Mouse (Mus musculus): ENCODE measurements around the gene Tmem233. TPM values are rescaled to one million over a fixed set of nuclear protein-coding genes. Genes with fewer than 3 reads are reported as not detected.

Gene Tmem233
- polyA plus RNA-seq, 1 experiment from 2014 or later: not detected

GRCm38 (mm10) chr5:116023821-116024284 is 59.2 kb downstream of the Tmem233 start:
- ATAC-seq (peak; percentile 68), DNase-seq (ENCODE audit: low spot score) (peak; percentile 74)
- Histone ChIP-seq H3K36me3 (ENCODE audit: control insufficient read depth, insufficient read depth, low read length) (peaks cover 34% of the 10 kb centered on the region), H3K4me2 (ENCODE audit: low read length) (peak overlapping the region; percentile 89), H3K4me1 (ENCODE audit: control insufficient read depth, insufficient read depth, low read length) (peaks cover 7% of the 10 kb centered on the region), H3K27ac (ENCODE audit: low read depth, low read length) (peak overlapping the region; percentile 81), H3K4me3 (ENCODE audit: low read depth, low read length) (peak overlapping the region; percentile 75), H3K9ac (ENCODE audit: low read length) (peak overlapping the region; percentile 79), H3K27me3 (replicated peaks; ENCODE audit: control insufficient read depth, insufficient read depth, low read length) (no peaks in the 10 kb centered on the region), H3K9me3 (replicated peaks; ENCODE audit: control insufficient read depth, low read length) (no peaks in the 10 kb centered on the region)
- whole genome bisulfite sequencing: under 1% methylated on average over 28 of the region's 28 CpGs

- DNase-seq (ENCODE audit: low spot score): peak; percentile 68
- Histone ChIP-seq H3K36me3 (ENCODE audit: control insufficient read depth, insufficient read depth, low read length) (peaks cover 40% of the 10 kb centered on the region), H3K9ac (ENCODE audit: low read length) (peak overlapping the region; percentile 79), H3K27ac (ENCODE audit: low read depth, low read length) (no peak overlapping the region), H3K4me1 (ENCODE audit: control insufficient read depth, insufficient read depth, low read length) (peaks cover 7% of the 10 kb centered on the region), H3K27me3 (replicated peaks; ENCODE audit: control insufficient read depth, insufficient read depth, low read length) (no peaks in the 10 kb centered on the region), H3K4me3 (ENCODE audit: low read depth, low read length) (peak overlapping the region; percentile 75), H3K4me2 (ENCODE audit: low read length) (peak overlapping the region; percentile 89), H3K9me3 (replicated peaks; ENCODE audit: control insufficient read depth, low read length) (no peaks in the 10 kb centered on the region)
- WGBS: 2% methylated on average over 8 of the region's 8 CpGs
- ATAC-seq: no peak
Measured at GRCm38 (mm10) chr5:116023251-116023661, 59.8 kb downstream of the Tmem233 start.

GRCm38 (mm10) chr5:116022658-116023200 is 60.3 kb downstream of the Tmem233 start:
- peak overlapping the region; percentile 89 for H3K4me2 ChIP-seq (ENCODE audit: low read length)
- H3K9ac ChIP-seq (ENCODE audit: low read length): no peak overlapping the region
- DNase-seq (ENCODE audit: low spot score) (no peak), ATAC-seq (no peak)
- peaks cover 7% of the 10 kb centered on the region for H3K4me1 ChIP-seq (ENCODE audit: control insufficient read depth, insufficient read depth, low read length)
- H3K9me3 ChIP-seq (replicated peaks; ENCODE audit: control insufficient read depth, low read length): no peaks in the 10 kb centered on the region
- H3K4me3 ChIP-seq (ENCODE audit: low read depth, low read length): peak overlapping the region; percentile 75; the same call in 1 of the 2 replicates
- 87% methylated on average over 7 of the region's 7 CpGs for WGBS
- no peaks in the 10 kb centered on the region for H3K27me3 ChIP-seq (replicated peaks; ENCODE audit: control insufficient read depth, insufficient read depth, low read length)
- H3K36me3 ChIP-seq (ENCODE audit: control insufficient read depth, insufficient read depth, low read length): peaks cover 46% of the 10 kb centered on the region
- no peak overlapping the region for H3K27ac ChIP-seq (ENCODE audit: low read depth, low read length)

- H3K27ac ChIP-seq (ENCODE audit: low read depth, low read length): no peak overlapping the region
- ATAC-seq (no peak), DNase-seq (ENCODE audit: low spot score) (no peak)
- H3K4me3 ChIP-seq (ENCODE audit: low read depth, low read length): no peak overlapping the region
- H3K4me2 ChIP-seq (ENCODE audit: low read length): no peak overlapping the region
- H3K9ac ChIP-seq (ENCODE audit: low read length): no peak overlapping the region
- H3K36me3 ChIP-seq (ENCODE audit: control insufficient read depth, insufficient read depth, low read length): peaks cover 52% of the 10 kb centered on the region
- H3K4me1 ChIP-seq (ENCODE audit: control insufficient read depth, insufficient read depth, low read length): peaks cover 7% of the 10 kb centered on the region
- no peaks in the 10 kb centered on the region for H3K9me3 ChIP-seq (replicated peaks; ENCODE audit: control insufficient read depth, low read length)
- WGBS: 95% methylated on average over 12 of the region's 12 CpGs
- H3K27me3 ChIP-seq (replicated peaks; ENCODE audit: control insufficient read depth, insufficient read depth, low read length): no peaks in the 10 kb centered on the region
Measured at GRCm38 (mm10) chr5:116022131-116022530, 60.9 kb downstream of the Tmem233 start.

- Histone ChIP-seq H3K9me3 (replicated peaks; ENCODE audit: control insufficient read depth, low read length) (no peaks in the 10 kb centered on the region), H3K36me3 (ENCODE audit: control insufficient read depth, insufficient read depth, low read length) (peaks cover 57% of the 10 kb centered on the region), H3K27ac (ENCODE audit: low read depth, low read length) (no peak overlapping the region), H3K27me3 (replicated peaks; ENCODE audit: control insufficient read depth, insufficient read depth, low read length) (no peaks in the 10 kb centered on the region), H3K4me2 (ENCODE audit: low read length) (no peak overlapping the region), H3K4me3 (ENCODE audit: low read depth, low read length) (no peak overlapping the region), H3K9ac (ENCODE audit: low read length) (no peak overlapping the region), H3K4me1 (ENCODE audit: control insufficient read depth, insufficient read depth, low read length) (peaks cover 7% of the 10 kb centered on the region)
- DNase-seq (ENCODE audit: low spot score) (no peak), ATAC-seq (no peak)
- whole genome bisulfite sequencing: 93% methylated on average over 14 of the region's 14 CpGs
Measured at GRCm38 (mm10) chr5:116021552-116021951, 61.5 kb downstream of the Tmem233 start.

GRCm38 (mm10) chr5:116019371-116019770 is 63.7 kb downstream of the Tmem233 start:
- no peaks in the 10 kb centered on the region for H3K27me3 ChIP-seq (replicated peaks; ENCODE audit: control insufficient read depth, insufficient read depth, low read length)
- peaks cover 79% of the 10 kb centered on the region for H3K36me3 ChIP-seq (ENCODE audit: control insufficient read depth, insufficient read depth, low read length)
- H3K4me2 ChIP-seq (ENCODE audit: low read length): no peak overlapping the region
- 92% methylated on average over 11 of the region's 11 CpGs for WGBS
- ATAC-seq (no peak), DNase-seq (ENCODE audit: low spot score) (no peak)
- no peak overlapping the region for H3K27ac ChIP-seq (ENCODE audit: low read depth, low read length)
- peaks cover 7% of the 10 kb centered on the region for H3K4me1 ChIP-seq (ENCODE audit: control insufficient read depth, insufficient read depth, low read length)
- no peak overlapping the region for H3K9ac ChIP-seq (ENCODE audit: low read length)
- no peak overlapping the region for H3K4me3 ChIP-seq (ENCODE audit: low read depth, low read length)
- no peaks in the 10 kb centered on the region for H3K9me3 ChIP-seq (replicated peaks; ENCODE audit: control insufficient read depth, low read length)

- WGBS: 85% methylated on average over 6 of the region's 6 CpGs
- peaks cover 85% of the 10 kb centered on the region for H3K36me3 ChIP-seq (ENCODE audit: control insufficient read depth, insufficient read depth, low read length)
- no peak for DNase-seq (ENCODE audit: low spot score)
Measured at GRCm38 (mm10) chr5:116018784-116019183, 64.3 kb downstream of the Tmem233 start.

GRCm38 (mm10) chr5:116018196-116018595 is 64.8 kb downstream of the Tmem233 start:
- no peaks in the 10 kb centered on the region for H3K9me3 ChIP-seq (replicated peaks; ENCODE audit: control insufficient read depth, low read length)
- H3K27ac ChIP-seq (ENCODE audit: low read depth, low read length): no peak overlapping the region
- H3K4me3 ChIP-seq (ENCODE audit: low read depth, low read length): no peak overlapping the region
- DNase-seq (ENCODE audit: low spot score) (no peak), ATAC-seq (no peak)
- H3K4me2 ChIP-seq (ENCODE audit: low read length): no peak overlapping the region
- 76% methylated on average over 9 of the region's 9 CpGs for WGBS
- peaks cover 90% of the 10 kb centered on the region for H3K36me3 ChIP-seq (ENCODE audit: control insufficient read depth, insufficient read depth, low read length)
- H3K27me3 ChIP-seq (replicated peaks; ENCODE audit: control insufficient read depth, insufficient read depth, low read length): no peaks in the 10 kb centered on the region
- H3K9ac ChIP-seq (ENCODE audit: low read length): no peak overlapping the region
- H3K4me1 ChIP-seq (ENCODE audit: control insufficient read depth, insufficient read depth, low read length): peaks cover 3% of the 10 kb centered on the region

More at GRCm38 (mm10) chr5:116018784-116019183, 64.3 kb downstream of the Tmem233 start:
- Histone ChIP-seq H3K4me1 (ENCODE audit: control insufficient read depth, insufficient read depth, low read length) (peaks cover 7% of the 10 kb centered on the region), H3K4me3 (ENCODE audit: low read depth, low read length) (no peak overlapping the region), H3K4me2 (ENCODE audit: low read length) (no peak overlapping the region), H3K27ac (ENCODE audit: low read depth, low read length) (no peak overlapping the region), H3K9me3 (replicated peaks; ENCODE audit: control insufficient read depth, low read length) (no peaks in the 10 kb centered on the region), H3K9ac (ENCODE audit: low read length) (no peak overlapping the region), H3K27me3 (replicated peaks; ENCODE audit: control insufficient read depth, insufficient read depth, low read length) (no peaks in the 10 kb centered on the region)
- no peak for ATAC-seq

- 92% methylated on average over 8 of the region's 8 CpGs for WGBS
- DNase-seq (ENCODE audit: low spot score): no peak
- Histone ChIP-seq H3K4me2 (ENCODE audit: low read length) (no peak overlapping the region), H3K36me3 (ENCODE audit: control insufficient read depth, insufficient read depth, low read length) (peaks cover 94% of the 10 kb centered on the region), H3K27ac (ENCODE audit: low read depth, low read length) (no peak overlapping the region), H3K4me1 (ENCODE audit: control insufficient read depth, insufficient read depth, low read length) (no peaks in the 10 kb centered on the region), H3K27me3 (replicated peaks; ENCODE audit: control insufficient read depth, insufficient read depth, low read length) (no peaks in the 10 kb centered on the region), H3K4me3 (ENCODE audit: low read depth, low read length) (no peak overlapping the region), H3K9ac (ENCODE audit: low read length) (no peak overlapping the region), H3K9me3 (replicated peaks; ENCODE audit: control insufficient read depth, low read length) (no peaks in the 10 kb centered on the region)
- ATAC-seq: no peak
Measured at GRCm38 (mm10) chr5:116017391-116017790, 65.7 kb downstream of the Tmem233 start.
